Mouse (Mus musculus): ENCODE results near the gene Adamts16. TPM values are rescaled to one million over a fixed set of nuclear protein-coding genes. Genes with fewer than 3 reads are reported as not detected.

Gene Adamts16
- total RNA-seq, 2 experiments from 2014 or later, result 0.14 to 0.24 TPM

- DNase-seq (ENCODE audit: low spot score), result no peak
These were observed 79.0 kb downstream of the Adamts16 start for GRCm38 (mm10) chr13:70762586-70762985.

GRCm38 (mm10) chr13:70761312-70761711 is 80.3 kb downstream of the Adamts16 start:
- no peak for DNase-seq (ENCODE audit: low spot score)

GRCm38 (mm10) chr13:70760186-70760585 is 81.4 kb downstream of the Adamts16 start:
- DNase-seq (ENCODE audit: low spot score), result no peak

- DNase-seq (ENCODE audit: low spot score), result no peak
These were observed 95.2 kb downstream of the Adamts16 start for GRCm38 (mm10) chr13:70746294-70747008.

DNA sequence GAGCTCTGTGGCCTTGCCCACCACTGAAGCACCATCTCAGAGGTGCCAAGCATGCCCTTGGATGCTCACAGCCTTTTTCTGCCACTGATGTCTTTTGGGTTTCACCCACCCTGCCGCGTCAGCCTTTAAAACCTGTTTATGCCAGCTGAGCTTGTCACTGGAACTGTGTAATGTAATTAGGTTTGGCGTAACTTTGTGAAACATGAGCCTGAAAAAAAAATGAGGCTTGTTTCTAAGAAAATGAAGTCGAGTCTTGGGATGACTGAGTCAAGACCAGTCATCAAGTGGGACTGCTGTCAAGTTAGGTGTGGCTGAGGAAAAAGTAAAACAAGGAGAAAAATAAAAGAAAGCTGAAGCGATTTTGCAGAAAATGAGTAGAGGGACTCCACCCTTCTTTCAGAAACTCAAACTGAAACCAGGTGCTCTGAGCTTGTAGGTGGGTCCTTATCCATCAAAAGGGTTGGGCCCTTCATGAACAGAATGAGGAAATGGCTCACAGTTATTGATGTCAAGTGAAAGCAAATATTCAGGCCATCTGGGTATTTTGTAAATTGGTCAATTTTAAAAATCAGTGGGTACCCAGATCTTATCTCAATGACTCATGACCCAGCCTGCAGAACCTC is 97.1 kb downstream of the Adamts16 start:
- no peak for DNase-seq (ENCODE audit: low spot score)

DNA sequence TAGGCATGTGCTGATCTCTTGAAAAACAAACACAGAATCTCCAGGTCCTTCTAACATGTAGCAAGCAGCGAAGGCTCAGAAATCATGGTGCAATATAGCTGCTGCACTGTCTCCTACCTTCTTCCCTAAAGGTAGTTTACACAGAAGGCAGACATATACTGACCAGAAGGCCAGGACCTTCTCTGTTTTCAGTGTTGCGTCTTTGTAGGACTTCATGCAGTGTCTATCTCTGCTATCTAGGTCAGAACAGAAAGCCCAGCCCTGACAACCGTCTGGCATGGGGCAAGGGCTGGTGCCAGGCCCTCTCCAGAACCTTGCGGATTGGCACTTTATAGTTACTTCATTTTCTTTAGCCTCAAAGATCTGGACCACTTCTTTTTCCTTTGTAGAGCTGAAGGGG is 98.9 kb downstream of the Adamts16 start:
- no peak for DNase-seq (ENCODE audit: low spot score)

- no peak for DNase-seq (ENCODE audit: low spot score)
These were observed 101.0 kb downstream of the Adamts16 start for GRCm38 (mm10) chr13:70740281-70741240.

DNA sequence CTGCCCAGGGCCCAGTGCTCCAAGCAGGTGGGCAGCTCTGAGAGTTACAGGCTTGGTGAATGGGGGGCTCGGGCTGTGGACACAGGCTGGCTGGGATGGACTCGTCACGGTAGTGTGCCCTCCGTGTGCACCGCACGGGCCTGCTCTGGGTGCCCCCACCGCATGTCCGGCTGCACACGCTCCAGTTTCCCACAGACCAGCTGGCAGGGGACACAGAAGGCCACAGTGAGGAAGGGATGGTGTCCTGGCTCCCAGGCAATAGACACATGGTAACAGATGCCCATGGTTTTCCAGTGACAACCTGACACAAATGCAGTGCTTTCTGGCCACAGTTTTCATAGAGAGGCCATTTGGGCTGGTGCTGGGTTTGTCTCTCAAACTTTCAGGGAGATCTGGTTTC is 102.8 kb downstream of the Adamts16 start:
- DNase-seq (ENCODE audit: low spot score), result no peak

- no peak for DNase-seq (ENCODE audit: low spot score)
These were observed 105.2 kb downstream of the Adamts16 start for GRCm38 (mm10) chr13:70736409-70736808.

DNA sequence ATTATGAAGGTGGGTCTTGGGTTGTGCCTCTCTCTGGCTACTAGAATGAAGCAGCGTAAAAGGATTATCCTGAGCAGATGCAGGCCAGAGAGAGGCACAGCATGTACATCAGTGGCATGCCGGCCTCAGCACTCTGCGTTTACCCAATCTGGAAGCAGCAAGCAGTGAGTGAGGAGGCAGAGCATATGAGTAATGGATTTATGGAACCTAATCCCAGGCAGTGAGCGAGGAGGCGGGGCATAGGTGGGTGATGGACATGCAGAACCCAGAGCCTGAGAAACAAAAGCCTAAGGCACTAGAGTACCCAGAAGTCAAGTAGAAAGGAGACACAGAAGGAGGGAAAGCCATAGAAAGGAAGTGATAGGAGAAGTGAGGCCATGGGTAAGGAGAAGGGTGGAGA is 107.0 kb downstream of the Adamts16 start:
- no peak for DNase-seq (ENCODE audit: low spot score)

GRCm38 (mm10) chr13:70733911-70734310 is 107.7 kb downstream of the Adamts16 start:
- no peak for DNase-seq (ENCODE audit: low spot score)

- no peak for DNase-seq (ENCODE audit: low spot score)
These were observed 108.4 kb downstream of the Adamts16 start for GRCm38 (mm10) chr13:70733206-70733605.

DNA sequence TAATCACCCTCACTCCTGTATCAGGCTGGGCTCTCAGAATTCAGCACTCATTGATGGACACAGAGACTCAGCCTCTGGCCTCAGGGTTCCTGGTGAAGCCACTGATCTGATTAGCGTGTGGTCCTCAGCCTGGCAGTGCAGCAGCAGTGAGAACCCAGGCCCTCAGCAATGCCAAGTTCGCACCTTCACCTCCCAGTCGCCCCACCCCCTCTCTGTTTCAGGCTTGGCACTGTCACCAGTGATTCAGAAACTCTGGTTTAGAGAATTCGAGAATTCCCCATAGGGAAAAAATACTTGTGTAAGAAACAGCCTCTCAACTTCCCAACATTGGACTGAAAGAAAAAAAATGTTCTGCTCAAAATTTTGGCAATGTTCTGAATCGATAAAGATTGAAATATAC is 108.8 kb downstream of the Adamts16 start:
- no peak for DNase-seq (ENCODE audit: low spot score)

DNA sequence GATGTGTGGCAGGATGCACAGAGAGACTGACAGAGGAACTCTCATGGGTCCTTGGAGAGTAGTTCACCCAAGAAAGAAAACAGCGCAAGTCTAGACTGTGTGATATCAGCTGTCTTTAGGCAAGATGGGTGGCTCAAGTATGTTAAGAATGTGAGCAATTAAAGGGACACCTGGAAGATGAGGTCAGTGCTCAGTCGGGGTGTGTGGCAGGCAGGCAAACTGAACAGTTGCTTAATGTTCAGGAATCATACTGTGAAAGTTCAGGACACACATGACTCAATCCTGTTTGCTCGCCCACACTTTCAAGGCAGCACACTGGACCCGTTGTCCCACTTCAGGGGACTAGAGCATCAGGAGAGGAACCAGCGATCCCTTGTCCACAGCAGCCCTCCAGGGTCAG is 110.3 kb downstream of the Adamts16 start:
- no peak for DNase-seq (ENCODE audit: low spot score)

- DNase-seq (ENCODE audit: low spot score), result peak; percentile 45
These were observed 111.6 kb downstream of the Adamts16 start for GRCm38 (mm10) chr13:70729996-70730395.

GRCm38 (mm10) chr13:70726249-70726648 is 115.4 kb downstream of the Adamts16 start:
- DNase-seq (ENCODE audit: low spot score), result no peak

- no peak for DNase-seq (ENCODE audit: low spot score)
These were observed 117.0 kb downstream of the Adamts16 start for GRCm38 (mm10) chr13:70724635-70725034.

- no peak for DNase-seq (ENCODE audit: low spot score)
These were observed 117.4 kb downstream of the Adamts16 start for GRCm38 (mm10) chr13:70724108-70724622.

- no peak for DNase-seq (ENCODE audit: low spot score)
These were observed 121.6 kb downstream of the Adamts16 start for GRCm38 (mm10) chr13:70719994-70720393.

GRCm38 (mm10) chr13:70718814-70719213 is 122.8 kb downstream of the Adamts16 start:
- no peak for DNase-seq (ENCODE audit: low spot score)

- DNase-seq (ENCODE audit: low spot score), result no peak
These were observed 125.6 kb downstream of the Adamts16 start for GRCm38 (mm10) chr13:70716022-70716421.
